Comparison of ENCODE assay signal across 19 mouse cellular contexts in the genomic region with DNA sequence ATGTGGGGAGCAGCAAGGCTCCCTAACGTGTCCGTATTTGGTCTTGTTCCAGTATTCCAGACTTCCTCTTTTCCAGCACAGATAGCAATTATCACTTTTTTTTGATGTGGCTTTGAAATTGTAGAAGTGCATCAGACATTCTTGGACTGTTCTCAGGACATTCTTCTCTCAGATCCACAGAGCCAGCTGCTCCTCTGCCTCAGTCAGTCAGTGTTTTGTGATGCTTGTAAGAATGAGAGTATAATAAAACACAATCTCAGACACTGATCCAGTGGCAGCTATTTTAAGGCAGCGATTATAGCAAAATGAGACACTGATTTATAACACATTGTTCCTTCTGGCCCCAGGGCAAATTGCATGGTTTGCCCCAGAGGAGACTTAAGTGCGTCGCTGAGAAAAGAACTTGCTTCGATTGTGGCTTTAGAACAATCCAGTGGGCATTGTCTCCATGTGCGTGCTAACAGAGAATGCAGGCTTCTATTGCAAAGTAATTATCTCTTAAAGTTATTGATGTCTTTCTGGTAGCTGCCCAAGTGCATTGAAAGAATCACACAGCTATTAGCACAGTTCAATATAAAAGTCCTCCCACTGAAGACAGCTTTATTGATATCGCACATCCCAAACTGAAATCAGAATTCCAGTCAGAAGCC.
DNase-seq lines count a peak whose midpoint lies in the region; ATAC-seq and TF ChIP-seq lines count a peak whose summit lies in the region.
"Had no signal": no experiment of that assay in that cellular context is flagged by ENCODE, and none has a peak within 500 bp of the region (broad histone marks: within the 10 kb centered on the region; RNA-seq: fewer than 3 reads in every experiment).

No protein-coding gene starts in this region.

- ATAC-seq in forebrain, embryonic 14.5 days, result no peak
- no peak for ATAC-seq in forebrain, embryonic 15.5 days (replicated peaks)
- ATAC-seq in midbrain, embryonic 14.5 days (ENCODE audit: low FRiP score, low TSS enrichment), result no peak
- no peak for ATAC-seq in midbrain, embryonic 11.5 days (ENCODE audit: low FRiP score)
- ATAC-seq in erythroblast, adult 5-6 weeks (replicated peaks; ENCODE audit: low FRiP score, poor library complexity, severe bottlenecking), result no peak
- ATAC-seq: forebrain, embryonic 16.5 days had no signal

- no peaks in the 10 kb centered on the region for H3K36me3 ChIP-seq in forebrain, embryonic 14.5 days (ENCODE audit: control insufficient read depth, insufficient read depth, low read length)
- H3K36me3 ChIP-seq in forebrain, embryonic 15.5 days, result no peaks in the 10 kb centered on the region
- no peaks in the 10 kb centered on the region for H3K36me3 ChIP-seq in midbrain, embryonic 14.5 days (ENCODE audit: control insufficient read depth, insufficient read depth, low read length)
- H3K36me3 ChIP-seq in midbrain, embryonic 11.5 days (ENCODE audit: control insufficient read depth, insufficient read depth, low read length), result no peaks in the 10 kb centered on the region
- no peaks in the 10 kb centered on the region for H3K36me3 ChIP-seq in myocyte (ENCODE audit: control insufficient read depth, insufficient read depth)

- no peaks in the 10 kb centered on the region for H3K27me3 ChIP-seq in forebrain, embryonic 14.5 days (replicated peaks; ENCODE audit: control insufficient read depth, insufficient read depth, low read length)
- no peaks in the 10 kb centered on the region for H3K27me3 ChIP-seq in forebrain, embryonic 15.5 days
- no peaks in the 10 kb centered on the region for H3K27me3 ChIP-seq in midbrain, embryonic 14.5 days (ENCODE audit: control insufficient read depth, insufficient read depth, low read length)
- H3K27me3 ChIP-seq in midbrain, embryonic 11.5 days (ENCODE audit: control insufficient read depth, insufficient read depth, low read length), result no peaks in the 10 kb centered on the region
- H3K27me3 ChIP-seq in myocyte (ENCODE audit: control insufficient read depth, insufficient read depth, insufficient read length), result no peaks in the 10 kb centered on the region
- H3K27me3 ChIP-seq: CH12.LX; megakaryocyte, embryonic 14.5 days had no signal

- no peaks in the 10 kb centered on the region for H3K79me2 ChIP-seq in myocyte (ENCODE audit: control insufficient read depth, insufficient read depth)

- H3K4me3 ChIP-seq in forebrain, embryonic 14.5 days (ENCODE audit: low read depth, low read length), result no peak overlapping the region
- H3K4me3 ChIP-seq in forebrain, embryonic 15.5 days, result no peak overlapping the region
- no peak overlapping the region for H3K4me3 ChIP-seq in midbrain, embryonic 14.5 days (replicated peaks; ENCODE audit: low read depth, low read length)
- H3K4me3 ChIP-seq in midbrain, embryonic 11.5 days (ENCODE audit: low read depth, low read length), result no peak overlapping the region
- no peak overlapping the region for H3K4me3 ChIP-seq in myocyte
- H3K4me3 ChIP-seq: erythroblast, embryonic 14.5 days; megakaryocyte, embryonic 14.5 days had no signal

- TF ChIP-seq CTCF in brain, embryonic 14.5 days (IDR thresholded peaks at IDR 0.05; ENCODE audit: borderline replicate concordance, extremely low read depth, insufficient read depth, insufficient read length), result no peak

- no peak overlapping the region for H3K4me2 ChIP-seq in forebrain, embryonic 14.5 days (ENCODE audit: low read length)
- H3K4me2 ChIP-seq in forebrain, embryonic 15.5 days (replicated peaks), result no peak overlapping the region
- no peak overlapping the region for H3K4me2 ChIP-seq in midbrain, embryonic 14.5 days (ENCODE audit: low read length)
- H3K4me2 ChIP-seq in midbrain, embryonic 11.5 days, result no peak overlapping the region
- no peak overlapping the region for H3K4me2 ChIP-seq in myocyte (ENCODE audit: low read depth)
- H3K4me2 ChIP-seq: heart, embryonic 11.5 days had no signal

- TF ChIP-seq POLR2A in brain, embryonic 14.5 days (IDR thresholded peaks at IDR 0.05; ENCODE audit: borderline replicate concordance, extremely low read depth, insufficient read depth, insufficient read length, poor library complexity, severe bottlenecking), result no peak
- no peak for TF ChIP-seq POLR2A in myocyte (IDR thresholded peaks at IDR 0.05; ENCODE audit: insufficient read length, low read depth)

- DNase-seq in forebrain, embryonic 14.5 days (ENCODE audit: low spot score), result peak; percentile 6
- DNase-seq in midbrain, embryonic 14.5 days, result peak; percentile 54
- DNase-seq in midbrain, embryonic 11.5 days (ENCODE audit: low spot score, missing footprints), result no peak
- DNase-seq in brain, embryonic 14.5 days (ENCODE audit: low read depth), result peak; percentile 53
- DNase-seq: adrenal gland, postnatal 10 days; cerebellum, adult 2 months; kidney, adult 9 months; layer of hippocampus, postnatal 36 days; liver; lung, adult 18-20 months; thymus, postnatal 36 days had no signal

- no peak overlapping the region for H3K9ac ChIP-seq in forebrain, embryonic 14.5 days (ENCODE audit: low read length)
- no peak overlapping the region for H3K9ac ChIP-seq in forebrain, embryonic 15.5 days (replicated peaks)
- no peak overlapping the region for H3K9ac ChIP-seq in midbrain, embryonic 14.5 days (replicated peaks; ENCODE audit: low read length)
- H3K9ac ChIP-seq in midbrain, embryonic 11.5 days (ENCODE audit: low read length), result no peak overlapping the region

- no peak overlapping the region for H3ac ChIP-seq in myocyte (ENCODE audit: control insufficient read depth, insufficient read length)

- no peaks in the 10 kb centered on the region for H3K4me1 ChIP-seq in forebrain, embryonic 14.5 days (ENCODE audit: control insufficient read depth, insufficient read depth, low read length)
- no peaks in the 10 kb centered on the region for H3K4me1 ChIP-seq in forebrain, embryonic 15.5 days
- no peaks in the 10 kb centered on the region for H3K4me1 ChIP-seq in midbrain, embryonic 14.5 days (ENCODE audit: control insufficient read depth, insufficient read depth, low read length)
- no peaks in the 10 kb centered on the region for H3K4me1 ChIP-seq in midbrain, embryonic 11.5 days (ENCODE audit: control insufficient read depth, insufficient read depth, low read length)
- H3K4me1 ChIP-seq: megakaryocyte, embryonic 14.5 days had no signal

- WGBS in forebrain, embryonic 14.5 days, result 58% methylated on average over 8 of the region's 8 CpGs
- 53% methylated on average over 8 of the region's 8 CpGs for WGBS in forebrain, embryonic 15.5 days
- WGBS in midbrain, embryonic 14.5 days, result 54% methylated on average over 8 of the region's 8 CpGs
- 77% methylated on average over 8 of the region's 8 CpGs for WGBS in midbrain, embryonic 11.5 days

- no peaks in the 10 kb centered on the region for H3K9me3 ChIP-seq in forebrain, embryonic 14.5 days (replicated peaks; ENCODE audit: control insufficient read depth, low read length)
- H3K9me3 ChIP-seq in forebrain, embryonic 15.5 days, result no peaks in the 10 kb centered on the region
- no peaks in the 10 kb centered on the region for H3K9me3 ChIP-seq in midbrain, embryonic 14.5 days (ENCODE audit: control insufficient read depth, low read length)
- H3K9me3 ChIP-seq in midbrain, embryonic 11.5 days (ENCODE audit: control insufficient read depth, low read length), result no peaks in the 10 kb centered on the region

- H3K27ac ChIP-seq in forebrain, embryonic 14.5 days (ENCODE audit: low read depth, low read length), result no peak overlapping the region
- no peak overlapping the region for H3K27ac ChIP-seq in forebrain, embryonic 15.5 days (replicated peaks)
- H3K27ac ChIP-seq in midbrain, embryonic 14.5 days (replicated peaks; ENCODE audit: low read depth, low read length), result no peak overlapping the region
- no peak overlapping the region for H3K27ac ChIP-seq in midbrain, embryonic 11.5 days (ENCODE audit: low read depth, low read length)

TF ChIP-seq in myocyte, 11 proteins besides CTCF, POLR2A, EP300 and RAD21:
- TF ChIP-seq MAX (IDR thresholded peaks at IDR 0.05; ENCODE audit: low read depth) (no peak), MYOD1 (IDR thresholded peaks at IDR 0.05; ENCODE audit: control insufficient read depth in 1 of 3, insufficient read length in 2 of 3, low read depth in 2 of 3) (peak; percentile 28 to 71 (median 54)), USF1 (IDR thresholded peaks at IDR 0.05; ENCODE audit: low read depth) (no peak)
